Mouse (Mus musculus) cerebral cortex, adult 2 months (tissue): ENCODE data around the gene Palm3.

Experiments
- WGBS: fragments of 180-500 bp; shearing (Covaris S2); methylation state at CpG from one replicate; pipeline ENCODE4 v1.1.7; 2018; 5-methylcytosine and 5-hydroxymethylcytosine counted together

Palm3 gene

DNA sequence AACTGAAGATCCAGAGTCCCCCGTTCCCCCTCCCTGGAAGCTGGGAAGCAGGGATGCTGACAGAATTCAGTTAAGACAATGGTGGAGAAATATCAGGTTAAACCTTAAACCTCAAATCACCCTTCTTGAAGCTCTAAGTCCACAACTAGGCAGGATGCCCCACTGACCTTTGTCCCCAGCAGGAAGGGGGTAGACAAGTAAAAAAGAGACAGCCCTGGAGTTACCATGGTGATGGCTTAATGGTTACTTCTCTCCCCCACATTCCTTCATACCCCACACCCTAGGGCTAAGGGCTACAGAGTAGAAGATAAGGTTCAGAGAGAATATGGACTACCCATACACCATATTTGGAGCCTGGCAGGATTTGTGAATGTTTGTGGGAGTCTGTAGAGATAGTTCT lies 2.4 kb downstream of the Palm3 start:
- 83% methylated on average over 1 of the region's 1 CpGs for WGBS

DNA sequence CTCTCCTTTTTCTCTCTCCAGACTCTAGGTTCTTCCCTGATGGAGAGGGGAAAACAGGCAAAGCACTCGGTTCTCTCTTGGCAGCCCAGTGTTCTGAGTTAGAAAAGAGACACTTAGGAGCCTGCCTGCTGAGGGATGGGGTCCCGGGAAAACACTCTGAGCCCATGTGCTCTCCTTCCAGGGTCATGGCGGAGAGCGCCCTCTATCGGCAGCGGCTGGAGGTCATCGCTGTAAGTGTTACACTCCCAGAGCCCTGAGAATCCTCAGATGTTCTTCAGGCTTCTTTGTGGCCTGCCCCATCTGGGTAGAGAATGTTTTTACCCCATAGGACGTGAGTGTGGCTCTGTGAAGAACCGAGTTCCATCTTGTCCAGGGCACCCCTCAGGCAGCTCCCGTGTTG lies 2.9 kb downstream of the Palm3 start:
- 30% methylated on average over 10 of the region's 10 CpGs for WGBS

DNA sequence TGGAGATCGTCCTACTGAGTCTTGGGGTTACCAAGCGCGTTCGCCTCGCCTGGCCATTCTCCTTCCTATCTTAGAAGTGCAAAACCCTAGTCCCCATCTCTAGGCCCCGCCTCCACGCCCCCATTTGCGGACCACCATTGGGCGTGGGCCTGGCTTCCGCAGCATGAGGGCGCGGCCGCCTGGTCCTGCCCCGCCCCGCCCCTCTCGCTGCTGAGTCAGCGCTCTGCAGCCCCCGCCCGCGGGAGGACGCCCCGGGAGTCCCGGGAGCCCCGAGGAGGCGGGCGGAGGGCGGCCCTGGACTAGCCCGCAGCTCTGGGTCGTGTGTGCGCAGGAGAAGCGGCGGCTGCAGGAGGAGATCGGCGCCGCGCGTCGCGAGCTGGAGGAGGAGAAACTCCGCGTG lies 4.6 kb downstream of the Palm3 start:
- under 1% methylated on average over 41 of the region's 41 CpGs for WGBS

DNA sequence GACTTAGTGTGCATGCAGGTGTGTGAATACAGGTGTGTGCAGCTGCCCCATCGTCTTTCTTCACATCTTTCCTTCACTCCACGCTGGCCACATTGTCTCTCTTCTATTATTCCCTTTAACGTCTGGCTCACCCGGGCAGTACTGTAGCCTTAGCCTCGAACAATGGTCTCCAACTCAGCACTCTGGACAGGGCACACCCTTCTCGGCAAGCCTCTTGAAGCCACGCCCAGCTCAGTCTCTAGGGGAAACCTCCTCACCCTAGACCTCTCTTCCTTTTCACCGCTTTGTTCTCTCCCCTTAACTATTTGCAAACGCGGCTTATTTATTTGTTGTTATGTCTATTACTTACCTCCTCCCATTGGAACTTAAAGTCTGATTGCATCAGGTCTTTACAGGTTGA lies 6.2 kb downstream of the Palm3 start:
- 37% methylated on average over 10 of the region's 10 CpGs for WGBS

DNA sequence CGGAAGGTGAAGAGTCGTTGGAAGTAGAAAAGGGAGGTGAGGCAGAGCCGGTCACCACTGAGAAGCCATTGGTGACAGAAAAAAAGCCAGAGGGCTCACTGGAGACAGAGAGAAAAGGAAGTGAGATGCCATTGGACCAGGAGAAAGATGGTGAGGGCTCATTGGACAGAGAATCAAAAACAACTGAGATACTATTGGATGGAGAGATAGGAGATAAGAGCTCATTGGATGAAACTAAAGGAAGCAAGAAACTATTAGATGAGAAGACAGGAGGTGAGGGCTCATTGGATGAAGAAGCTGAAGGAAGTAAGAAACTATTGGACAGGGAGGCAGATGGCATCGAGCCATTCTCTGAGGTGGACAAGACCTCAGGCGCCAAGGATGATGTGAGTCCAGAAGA lies 8.0 kb downstream of the Palm3 start:
- WGBS = 85% methylated on average over 5 of the region's 5 CpGs

DNA sequence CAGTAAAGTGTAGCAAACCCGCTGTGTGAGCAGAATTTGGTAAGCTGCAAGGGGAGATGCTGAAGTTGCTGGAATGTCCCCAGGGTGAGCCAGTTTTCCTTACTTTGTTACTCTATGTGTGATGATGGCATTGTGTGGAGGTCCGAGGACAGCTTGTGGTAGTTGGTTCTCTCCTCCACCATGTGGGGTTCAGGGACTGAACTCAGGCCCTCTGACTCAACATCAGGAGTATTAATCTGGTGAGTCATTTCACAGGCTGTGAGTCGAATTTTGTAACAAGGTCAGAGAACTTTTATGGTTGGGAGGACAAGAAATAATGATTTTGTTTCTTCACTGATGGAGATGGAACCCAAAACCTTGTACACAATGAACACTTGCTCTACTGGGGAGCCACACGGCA lies 11.5 kb downstream of the Palm3 start:
- 88% methylated on average over 4 of the region's 4 CpGs for WGBS

DNA sequence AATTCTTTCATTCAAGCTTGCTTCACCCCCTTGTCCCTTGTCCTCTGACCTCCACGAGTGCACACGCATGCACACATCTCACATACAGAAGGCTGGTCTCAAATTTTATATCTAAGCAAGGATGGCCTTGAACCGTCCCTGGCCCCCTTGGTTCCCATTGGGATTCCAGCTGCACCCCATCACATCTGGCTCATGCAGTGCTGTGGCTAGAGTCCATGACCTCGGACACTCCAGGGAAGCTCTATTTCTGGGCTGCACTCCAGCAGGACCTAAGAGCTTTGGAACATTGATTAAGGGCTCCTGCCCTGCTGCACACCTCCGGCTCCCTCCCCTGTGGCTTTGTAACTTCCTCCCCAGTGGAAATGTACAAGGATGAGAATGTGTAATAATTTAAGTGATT lies 16.7 kb downstream of the Palm3 start:
- WGBS = 74% methylated on average over 5 of the region's 5 CpGs

DNA sequence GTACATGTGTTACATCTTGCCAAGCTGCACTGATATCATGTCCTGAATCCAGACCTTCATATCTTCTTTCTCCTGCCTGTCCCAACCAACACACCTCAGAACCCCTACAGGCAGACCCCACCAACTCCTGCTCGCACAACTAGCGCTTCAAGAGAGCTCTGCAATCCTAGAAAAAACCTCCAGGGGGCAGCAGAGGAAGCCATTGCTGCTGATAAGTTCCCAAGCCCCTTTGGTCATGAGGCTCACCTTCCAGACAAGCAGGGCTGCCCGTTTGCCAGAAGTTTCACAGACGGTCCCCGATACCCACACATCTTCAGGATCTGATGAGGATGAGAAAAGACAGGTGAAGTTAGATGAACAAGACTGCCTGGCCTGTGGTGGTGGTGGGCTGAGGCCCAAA lies 17.8 kb downstream of the Palm3 start:
- WGBS = 4% methylated on average over 5 of the region's 5 CpGs

DNA sequence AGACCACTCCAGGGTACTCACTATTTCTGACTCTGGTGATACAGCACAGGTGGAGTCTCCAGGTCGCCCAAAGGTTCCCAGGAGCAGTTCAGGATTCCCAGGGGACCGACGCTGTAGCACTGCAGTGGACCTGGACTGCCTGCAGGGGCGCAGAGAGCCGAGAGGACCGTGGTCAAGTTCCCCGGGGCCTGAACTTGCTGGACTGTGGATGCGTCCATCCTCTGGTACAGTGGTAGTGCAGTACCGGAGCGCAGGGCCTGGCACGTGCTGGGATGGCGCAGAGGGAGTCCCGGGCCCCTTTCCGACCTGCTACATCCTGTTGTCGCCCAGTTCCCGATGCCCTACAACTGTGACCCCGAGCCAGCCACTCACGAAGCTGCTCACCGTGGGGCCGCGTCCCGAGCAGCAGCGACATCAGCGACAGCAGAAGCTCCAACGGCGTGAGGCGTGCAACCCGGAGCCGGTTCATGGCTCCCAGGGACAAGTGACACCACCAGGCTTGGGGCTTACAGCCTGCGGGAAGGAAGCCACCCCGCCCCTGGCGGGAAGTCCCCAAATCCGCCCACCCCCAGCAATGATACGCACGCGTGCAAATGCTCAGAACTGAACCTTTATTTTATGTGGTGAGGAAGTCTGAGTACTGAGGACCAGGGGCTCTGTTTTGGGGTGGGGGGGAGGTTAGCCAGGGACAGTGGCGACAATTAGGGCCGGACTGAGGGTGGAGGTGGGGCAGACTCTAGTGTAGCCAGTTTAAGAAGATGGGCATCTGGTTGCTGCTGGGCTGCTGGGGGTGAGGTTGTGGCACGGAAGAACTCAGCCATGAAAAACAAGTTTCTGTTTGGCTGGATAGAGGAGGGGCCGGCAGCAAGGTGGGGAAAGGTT lies 21.0 kb downstream of the Palm3 start, which contains the start of gene Il27ra:
Il27ra (minus strand) TSS at position 524 of the 882 bp plus-strand sequence.
- WGBS = 5% methylated on average over 40 of the region's 40 CpGs

DNA sequence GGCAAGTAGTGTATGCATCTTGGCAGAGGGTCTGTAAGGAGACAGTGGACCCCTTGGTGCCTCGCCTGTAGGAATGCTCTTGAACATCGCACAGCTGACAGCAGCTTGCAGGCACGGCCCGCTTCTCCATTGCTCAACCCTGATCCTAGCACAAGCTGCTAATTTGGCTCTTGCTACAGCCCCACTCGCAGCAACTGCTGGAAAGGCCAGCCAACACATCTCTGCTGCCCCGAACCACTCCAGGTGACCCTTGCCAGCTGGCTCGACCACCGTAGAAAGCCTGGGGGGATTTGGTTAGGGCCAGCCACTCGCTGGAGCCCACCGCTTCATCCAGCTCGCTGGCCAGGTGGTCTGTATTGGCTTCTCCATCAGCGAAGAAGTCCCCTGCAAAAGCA lies 21.7 kb downstream of the Palm3 start:
- WGBS = 52% methylated on average over 12 of the region's 12 CpGs

DNA sequence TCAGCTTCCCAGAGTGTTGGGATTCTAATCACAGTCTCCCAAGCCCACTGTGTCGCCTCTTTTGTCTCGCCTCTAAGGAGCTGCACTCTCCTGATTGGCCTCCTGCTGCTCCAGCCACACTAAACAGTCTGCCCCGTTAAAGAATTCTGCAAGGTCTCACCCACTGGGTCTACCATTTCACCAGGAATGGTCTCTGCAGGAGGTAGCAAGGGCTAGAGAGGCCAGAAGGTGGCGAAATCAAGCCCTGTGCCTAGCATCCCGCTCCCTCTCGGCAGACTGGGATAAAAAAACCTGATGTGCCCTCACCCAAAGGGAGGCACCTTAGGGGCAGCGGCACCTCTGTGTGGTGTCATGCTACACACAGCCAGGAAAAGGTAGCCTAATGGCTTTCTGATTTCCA lies 22.8 kb downstream of the Palm3 start:
- WGBS = 38% methylated on average over 7 of the region's 7 CpGs

DNA sequence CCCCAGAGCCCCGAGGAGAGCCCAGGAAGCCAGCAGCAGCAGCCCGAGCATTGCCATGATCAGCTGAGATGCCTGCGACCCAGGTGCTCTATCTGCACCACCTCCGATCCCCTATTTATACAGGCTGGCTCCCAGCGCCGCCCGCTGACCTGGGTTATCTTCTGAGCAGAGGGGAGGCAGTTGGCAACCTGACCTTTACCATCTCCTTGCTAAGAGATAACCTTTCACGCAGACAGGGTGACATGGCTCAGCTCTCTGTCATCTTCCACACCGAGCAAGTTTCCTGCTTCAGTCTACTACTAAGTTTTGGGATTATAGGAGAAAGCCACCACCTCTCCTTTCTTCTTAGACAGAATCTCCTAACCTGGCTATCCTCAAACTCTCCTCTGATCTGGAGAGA lies 23.6 kb downstream of the Palm3 start, which contains the start of gene Rln3:
Rln3 (minus strand) TSS at position 101 of the 400 bp plus-strand sequence.
- 43% methylated on average over 9 of the region's 9 CpGs for WGBS

DNA sequence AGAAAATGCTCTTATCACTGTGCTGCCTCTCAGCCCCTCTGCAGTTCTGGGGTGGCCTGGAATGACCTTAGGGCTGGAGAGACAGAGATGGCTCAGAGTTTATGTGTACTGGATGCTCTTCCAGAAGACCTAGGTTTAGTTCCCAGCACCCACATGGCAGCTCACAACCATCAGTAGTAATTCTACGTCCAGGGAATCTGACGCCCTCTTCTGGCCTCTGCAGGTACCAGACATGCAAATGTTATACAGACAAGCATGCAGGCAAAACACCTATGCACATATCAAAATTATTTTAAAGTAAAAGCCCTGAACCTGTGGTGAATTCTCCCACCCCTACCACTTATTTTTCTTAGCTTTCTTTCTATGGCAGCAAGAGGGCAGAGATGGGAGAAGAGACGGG lies 25.2 kb downstream of the Palm3 start:
- WGBS = 87% methylated on average over 3 of the region's 3 CpGs

DNA sequence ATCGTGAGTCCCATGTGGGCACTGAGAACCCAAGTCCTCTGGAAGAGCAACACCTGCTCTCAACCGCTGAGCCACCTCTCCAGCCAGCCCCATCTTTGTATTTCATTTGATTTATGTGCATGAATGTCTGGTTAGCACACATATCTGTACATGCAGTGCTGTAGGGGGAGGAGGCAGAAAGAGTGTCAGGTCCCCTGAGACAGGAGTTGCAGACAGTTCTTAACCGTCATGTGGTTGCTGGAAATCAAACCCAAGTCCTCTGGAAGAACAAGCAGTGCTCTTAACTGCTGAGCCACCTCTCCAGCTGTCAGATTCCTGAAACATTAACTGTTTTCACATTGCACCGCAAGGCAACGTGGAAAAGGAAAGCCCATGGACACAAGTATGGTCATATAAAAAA lies 26.9 kb downstream of the Palm3 start:
- WGBS = 91% methylated on average over 5 of the region's 5 CpGs

DNA sequence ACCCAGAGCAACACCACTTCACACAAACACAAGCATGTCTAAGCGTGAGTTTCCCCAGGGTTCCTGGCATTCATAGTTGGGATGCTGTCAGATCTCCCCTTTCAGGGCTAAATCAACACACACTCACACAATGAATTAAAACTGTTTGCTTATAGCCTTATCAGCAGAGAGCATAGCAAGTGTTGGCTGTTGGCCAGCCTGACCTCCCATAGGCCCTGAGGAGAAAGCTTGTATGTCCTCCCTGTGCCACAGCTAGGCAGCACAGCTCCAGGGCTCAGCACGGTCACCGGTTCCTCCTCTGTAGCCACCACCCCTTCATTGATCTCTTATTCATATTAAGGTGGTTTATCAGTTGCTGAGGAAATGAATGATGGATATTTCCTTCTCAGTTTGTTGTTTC lies 31.5 kb downstream of the Palm3 start:
- 84% methylated on average over 3 of the region's 3 CpGs for WGBS

DNA sequence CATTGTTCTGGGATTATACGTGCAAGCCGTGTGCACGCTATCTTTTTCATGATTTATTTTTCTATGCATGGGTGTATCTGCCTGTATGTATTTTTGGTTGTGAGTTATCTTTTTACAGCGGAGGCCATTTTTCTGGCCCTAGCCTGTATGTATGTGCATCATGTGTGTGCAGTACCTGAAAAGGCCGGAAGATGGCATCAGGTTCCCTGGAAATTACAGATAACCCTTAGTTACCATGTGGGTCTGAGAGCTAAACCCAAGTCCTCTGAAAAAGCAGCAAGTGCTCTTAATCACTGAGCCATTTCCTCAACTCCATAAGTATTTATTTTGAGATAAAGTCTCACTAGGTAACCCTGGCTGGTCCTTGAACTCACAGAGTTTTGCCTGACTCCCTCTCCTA lies 32.0 kb downstream of the Palm3 start:
- 97% methylated on average over 5 of the region's 5 CpGs for WGBS

DNA sequence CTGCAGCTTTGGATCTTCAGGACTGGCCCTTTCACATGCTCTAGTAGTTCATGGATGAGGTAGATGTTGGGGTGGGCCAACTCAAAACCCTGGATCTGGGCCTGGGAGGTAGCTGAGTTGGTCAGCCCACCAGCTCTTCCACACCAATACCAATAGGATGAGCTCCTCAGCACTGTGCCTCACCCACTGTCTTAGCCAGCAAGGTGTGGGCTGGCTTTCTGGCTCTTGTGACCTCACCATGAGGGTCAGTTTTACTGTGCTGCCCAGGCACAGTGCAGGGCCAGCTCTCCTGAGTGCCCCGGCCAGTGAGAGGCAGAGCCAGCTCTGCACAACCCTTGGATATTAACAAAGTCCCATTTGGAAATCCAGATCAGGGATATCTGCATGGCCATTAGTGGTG lies 36.6 kb downstream of the Palm3 start:
- 97% methylated on average over 1 of the region's 1 CpGs for WGBS

DNA sequence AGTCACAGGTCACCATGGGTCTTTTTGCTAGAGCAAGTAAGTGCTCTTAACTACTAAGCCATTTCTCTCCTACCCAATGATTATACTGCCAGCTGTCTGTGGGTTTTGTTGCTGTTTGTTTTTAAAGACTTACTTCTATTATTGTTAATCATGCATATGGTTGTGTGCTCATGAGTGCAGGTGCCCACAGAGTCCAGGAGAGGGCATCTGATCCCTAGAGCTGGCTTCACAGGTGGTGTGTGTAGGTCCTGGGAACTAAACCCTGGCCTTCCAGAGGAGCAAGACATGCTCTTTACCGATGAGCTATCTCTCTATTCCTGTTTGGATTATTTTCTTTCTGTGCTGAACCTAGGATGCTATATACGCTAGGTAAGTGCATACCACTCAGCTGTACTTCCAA lies 38.0 kb downstream of the Palm3 start:
- 96% methylated on average over 2 of the region's 2 CpGs for WGBS

DNA sequence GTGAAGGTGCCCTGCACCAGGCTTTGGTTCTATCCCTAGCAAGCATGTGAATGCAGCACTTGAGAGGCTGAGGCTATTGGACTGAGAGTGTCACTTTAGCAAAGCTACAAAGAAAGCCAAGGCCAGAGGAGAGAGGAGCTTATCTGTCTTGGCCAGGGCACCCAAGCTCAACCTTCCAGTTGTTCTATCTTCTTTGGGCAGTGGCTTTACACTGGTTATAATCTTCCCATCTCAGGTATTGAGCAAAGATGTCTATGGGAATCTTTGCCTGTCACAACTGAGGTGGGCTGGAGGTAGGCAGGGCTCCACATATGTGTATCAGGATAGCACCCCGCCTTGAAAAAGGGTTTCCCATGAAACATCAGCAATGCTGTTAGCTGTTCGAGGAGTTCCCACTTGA lies 39.0 kb downstream of the Palm3 start:
- WGBS = 93% methylated on average over 2 of the region's 2 CpGs

DNA sequence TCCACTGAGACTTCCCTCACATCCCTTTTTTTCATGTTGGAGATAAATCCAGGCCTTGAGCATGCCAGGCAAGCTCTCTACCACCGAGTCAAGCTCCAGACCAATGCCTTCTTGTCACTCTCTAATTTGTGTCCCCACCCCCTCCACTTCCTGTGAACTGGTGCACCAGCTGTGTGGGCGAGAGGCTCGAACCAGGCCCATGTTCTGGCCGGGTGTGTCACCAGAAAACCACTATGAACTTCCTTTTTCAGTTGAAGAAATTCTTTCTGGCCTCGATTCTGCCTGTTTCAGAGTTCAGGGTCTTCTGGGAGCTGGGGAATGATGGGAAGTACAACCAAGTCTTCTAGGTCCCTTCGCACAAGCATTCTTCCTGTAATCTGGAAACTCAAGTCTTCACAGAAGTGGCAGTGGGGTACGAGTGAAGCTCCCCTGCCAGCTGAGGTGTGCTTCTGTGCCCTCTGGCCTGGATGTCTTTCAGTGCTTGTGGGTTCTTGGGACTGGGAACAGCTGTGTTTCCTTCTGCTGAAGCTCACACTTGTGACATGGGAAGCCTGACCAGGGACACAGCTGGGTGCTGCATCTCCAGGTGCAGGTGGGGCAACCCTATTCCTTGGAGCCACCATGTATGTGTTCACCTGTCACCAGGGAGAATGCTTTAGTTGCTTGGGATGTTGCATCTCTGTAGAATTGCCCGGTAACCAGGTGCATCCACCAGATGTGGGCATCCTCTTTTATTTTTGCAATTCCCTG lies 42.8 kb downstream of the Palm3 start:
- WGBS = 77% methylated on average over 8 of the region's 8 CpGs

DNA sequence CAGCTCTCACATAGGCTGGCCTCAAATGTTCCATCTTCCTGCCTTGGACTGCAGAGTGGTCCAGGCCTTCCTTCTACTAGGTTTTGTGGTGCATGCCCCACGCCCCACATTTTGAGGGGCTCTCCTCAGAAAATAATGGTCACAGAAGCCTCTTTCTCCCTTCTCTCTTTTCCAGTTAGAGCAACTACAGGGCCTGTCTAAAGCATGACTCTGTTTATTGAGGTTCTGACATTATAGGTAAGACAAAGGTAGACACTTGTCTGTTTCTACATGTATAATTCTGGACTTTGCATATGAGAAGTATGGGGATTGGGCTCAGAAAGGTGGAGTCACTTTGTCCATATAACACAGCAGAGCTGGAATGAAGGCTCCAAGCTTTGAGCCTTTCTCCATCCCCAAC lies 43.8 kb downstream of the Palm3 start, which contains the start of gene Gm10643:
Gm10643 (minus strand) TSS at position 101 of the 400 bp plus-strand sequence.
- 100% methylated on average over 1 of the region's 1 CpGs for WGBS

DNA sequence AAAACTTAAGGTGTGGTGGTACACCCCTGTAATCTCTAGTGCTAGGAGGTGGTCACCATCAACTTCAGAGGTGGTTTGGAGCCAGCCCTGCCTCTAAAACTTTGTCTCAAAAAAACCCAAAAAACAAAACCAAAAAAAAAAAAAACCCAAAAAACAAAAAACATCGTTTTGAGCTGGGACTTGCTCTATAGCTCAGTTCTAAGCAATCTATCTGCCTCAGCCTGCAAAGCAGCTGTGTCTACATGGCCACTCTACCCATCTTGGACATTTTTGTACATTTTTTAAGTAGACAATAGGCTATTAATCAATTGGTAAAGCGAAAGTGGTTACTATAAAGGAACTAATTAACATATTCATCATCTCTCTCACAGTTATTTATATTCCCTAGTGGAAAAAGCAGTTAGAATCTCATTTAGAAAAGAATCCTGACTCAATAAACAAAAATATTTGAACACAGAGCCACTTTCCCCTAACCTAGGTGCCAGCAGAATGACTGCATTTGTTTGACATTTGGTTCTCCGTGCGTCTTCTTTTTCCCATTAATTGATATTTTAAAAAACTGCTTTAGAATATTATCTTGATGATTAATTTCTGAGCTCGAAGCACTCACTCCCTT lies 44.3 kb downstream of the Palm3 start:
- 12% methylated on average over 5 of the region's 5 CpGs for WGBS
